8 mouse cellular contexts compared by ENCODE assay signal in genomic region chr4:41774002-41774401, GRCm38 (mm10). TPM values are rescaled to one million over a fixed set of nuclear protein-coding genes. Genes with fewer than 3 reads are reported as not detected.
DNase-seq lines count a peak whose midpoint lies in the region; ATAC-seq and TF ChIP-seq lines count a peak whose summit lies in the region.
"Not testable (repeated sequence)": the region's sequence is repeated elsewhere in the genome, so short reads cannot be mapped to it uniquely, and the experiment has no call there.

Gene Ccl27a (minus strand): TSS chr4:41774247.

- H3K27ac ChIP-seq in gastrocnemius, adult 2 months = peak within 1 kb of the TSS; percentile 84
- H3K27ac ChIP-seq in hindbrain, embryonic 13.5 days = peak within 1 kb of the TSS; percentile 78
- not testable (repeated sequence) for H3K27ac ChIP-seq in lung, embryonic 14.5 days (ENCODE audit: low read depth)

- H3K9me3 ChIP-seq in hindbrain, embryonic 13.5 days; lung, embryonic 14.5 days (ENCODE audit: low read depth, low read length): not testable (repeated sequence)

- H3K27me3 ChIP-seq in hindbrain, embryonic 13.5 days; lung, embryonic 14.5 days (ENCODE audit: insufficient read depth, low read length): not testable (repeated sequence)

- not testable (repeated sequence) for H3K36me3 ChIP-seq in hindbrain, embryonic 13.5 days; lung, embryonic 14.5 days (ENCODE audit: insufficient read depth)

- 1% methylated on average over 12 of the region's 14 CpGs for WGBS in hindbrain, embryonic 13.5 days
- 2% methylated on average over 12 of the region's 14 CpGs for WGBS in lung, embryonic 14.5 days

- peak within 1 kb of the TSS; percentile 72 for H3K4me3 ChIP-seq in gastrocnemius, adult 2 months
- peak within 1 kb of the TSS; percentile 47 for H3K4me3 ChIP-seq in hindbrain, embryonic 13.5 days
- H3K4me3 ChIP-seq in lung, embryonic 14.5 days (ENCODE audit: low read depth, low read length) = peak within 1 kb of the TSS; percentile 32

- peak within 1 kb of the TSS; percentile 69 for H3K9ac ChIP-seq in hindbrain, embryonic 13.5 days
- H3K9ac ChIP-seq in lung, embryonic 14.5 days = not testable (repeated sequence)

- ATAC-seq in hindbrain, embryonic 13.5 days (ENCODE audit: low FRiP score); lung, embryonic 14.5 days (ENCODE audit: insufficient read depth): not testable (repeated sequence)

- intact Hi-C loops in gastrocnemius, adult 2 months (cut with DNase I) = not testable (repeated sequence)

- peak; percentile 79 for DNase-seq in NIH3T3 (ENCODE audit: low read depth)
- DNase-seq in cerebellum, postnatal 14 days = peak; percentile 86
- peak; percentile 86 for DNase-seq in gastrocnemius, adult 2 months
- DNase-seq in layer of hippocampus, postnatal 10 days (ENCODE audit: low spot score in 2 of 2) = peak; percentile 68 to 76
- peak; percentile 91 for DNase-seq in lung, embryonic 14.5 days
- peak; percentile 72 for DNase-seq in ovary, adult 18-20 months (ENCODE audit: low spot score)
- peak; percentile 88 for DNase-seq in testis, postnatal 14 days (ENCODE audit: low spot score)

- peak within 1 kb of the TSS; percentile 54 for H3K4me2 ChIP-seq in hindbrain, embryonic 13.5 days
- H3K4me2 ChIP-seq in lung, embryonic 14.5 days = peak within 1 kb of the TSS; percentile 51

- peaks cover 11% of the 10 kb centered on the region for H3K4me1 ChIP-seq in hindbrain, embryonic 13.5 days (replicated peaks)
- not testable (repeated sequence) for H3K4me1 ChIP-seq in lung, embryonic 14.5 days (ENCODE audit: insufficient read depth)

- TF ChIP-seq CTCF in gastrocnemius, adult 2 months (IDR thresholded peaks at IDR 0.05); lung, embryonic 14.5 days (IDR thresholded peaks at IDR 0.05; ENCODE audit: low read depth): not testable (repeated sequence)

RNA-seq across cellular contexts. Expression of gene Ccl27a, which starts in this region (rescaled TPM):
- total RNA-seq in gastrocnemius, adult 2 months (2021) = 10 to 100 TPM; 15.4 to 19.2 TPM
- polyA plus RNA-seq in hindbrain, embryonic 13.5 days (2015; fragmentation: Nextera tagmentation; extraction: Ambion mirVana) = 256 and 261 TPM in 2 replicates
- 100 to 1,000 TPM; 141 to 191 TPM for total RNA-seq in layer of hippocampus, postnatal 10 days (2021)
- 28.2 and 30.0 TPM in 2 replicates for polyA plus RNA-seq in lung, embryonic 14.5 days (2014; fragmentation: Nextera tagmentation; extraction: Ambion mirVana)

Comparison
In these comparisons a context has a peak if more than half of its experiments do, and no peak if none do; other contexts are left out.
1. RNA of gene Ccl27a (total RNA-seq): 141 to 191 TPM in layer of hippocampus, postnatal 10 days; 15.4 to 19.2 TPM in gastrocnemius, adult 2 months; every median in the first group is over 4 times any median in the second.
2. Peak in every context shown above with its lines, with median percentiles within 50 percentile points of each other: DNase-seq and H3K4me3 ChIP-seq.